Mouse (Mus musculus) embryo, embryonic 10 days (tissue): Measurements from ENCODE around the gene Irgm1.
"Not testable (repeated sequence)": the region's sequence is repeated elsewhere in the genome, so short reads cannot be mapped to it uniquely, and the experiment has no call there.

Source experiments
- DNase-seq: peaks from one replicate; pipeline ENCODE4 v3.0.0-alpha.2; 2015; ENCODE audit warnings: low spot score

The Irgm1 gene

DNA sequence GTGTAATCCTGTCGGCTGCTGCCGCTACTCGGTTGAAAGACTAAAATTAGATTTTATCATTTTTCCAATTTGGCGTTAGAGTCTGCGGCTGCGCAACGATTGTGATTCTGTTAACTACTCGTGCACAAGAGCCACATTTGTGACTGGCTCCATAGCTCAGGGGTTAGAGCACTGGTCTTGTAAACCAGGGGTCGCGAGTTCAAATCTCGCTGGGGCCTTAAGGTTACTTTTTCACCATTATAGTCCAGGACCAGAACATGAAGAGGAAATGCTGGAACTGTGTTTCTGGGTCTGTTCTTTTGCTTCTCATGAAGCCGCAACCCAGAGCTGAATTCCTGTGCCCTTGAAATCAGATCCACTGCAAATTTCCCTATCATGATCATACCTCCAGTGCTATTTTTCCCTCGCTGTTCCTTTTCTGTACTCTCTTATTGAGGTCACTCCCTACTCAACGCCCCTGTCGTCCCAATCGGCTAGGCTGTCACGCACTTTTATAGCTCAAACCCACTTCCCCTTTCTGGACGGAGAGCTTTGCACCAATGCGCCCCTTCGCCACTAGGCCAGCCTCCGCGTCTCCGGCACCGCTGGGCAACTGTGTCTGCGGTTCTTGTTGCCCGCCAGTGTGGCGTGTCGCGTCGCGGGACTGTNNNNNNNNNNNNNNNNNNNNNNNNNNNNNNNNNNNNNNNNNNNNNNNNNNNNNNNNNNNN, 17.9 kb downstream of the Irgm1 start:
- DNase-seq: peak; percentile 91

DNA sequence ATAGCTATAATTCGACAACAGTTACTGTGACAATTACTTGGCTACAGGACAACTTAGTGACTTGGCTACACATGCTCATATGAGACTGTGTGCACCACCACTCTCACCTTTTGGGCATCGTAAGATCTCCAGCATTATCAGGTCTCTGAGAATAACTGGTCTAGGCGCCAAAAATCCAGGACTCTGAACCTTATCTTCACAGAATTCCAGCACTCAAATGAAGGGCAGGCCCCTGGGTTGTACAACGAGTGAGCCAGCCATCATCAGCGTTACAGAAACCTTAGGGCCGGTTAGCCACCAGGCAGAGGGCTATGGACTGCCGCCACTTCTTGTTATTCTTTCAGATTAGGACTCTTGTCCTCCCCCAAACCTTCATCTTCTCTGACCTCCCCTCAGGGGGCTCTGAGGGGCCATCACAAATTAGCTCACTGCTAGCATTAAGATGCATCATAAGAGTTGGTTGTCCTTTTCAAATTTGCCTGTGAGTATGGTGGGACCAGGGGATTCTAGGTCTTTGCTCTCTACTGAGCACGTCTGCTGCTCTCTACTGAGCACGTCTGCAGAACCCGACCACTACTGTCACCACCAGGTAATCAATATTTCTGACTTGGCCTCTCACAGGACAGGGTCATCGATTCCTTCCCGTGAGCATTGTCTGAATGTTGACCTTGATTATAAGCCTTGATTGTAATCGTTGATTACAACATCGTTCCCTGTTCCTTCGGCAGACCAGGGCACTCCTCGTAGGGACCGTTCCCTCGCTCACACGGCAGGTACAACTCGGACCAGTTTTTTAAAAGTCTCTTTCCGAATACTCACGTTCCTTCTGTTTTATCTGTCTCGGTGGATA, 18.6 kb downstream of the Irgm1 start:
- DNase-seq: peak; percentile 49

DNA sequence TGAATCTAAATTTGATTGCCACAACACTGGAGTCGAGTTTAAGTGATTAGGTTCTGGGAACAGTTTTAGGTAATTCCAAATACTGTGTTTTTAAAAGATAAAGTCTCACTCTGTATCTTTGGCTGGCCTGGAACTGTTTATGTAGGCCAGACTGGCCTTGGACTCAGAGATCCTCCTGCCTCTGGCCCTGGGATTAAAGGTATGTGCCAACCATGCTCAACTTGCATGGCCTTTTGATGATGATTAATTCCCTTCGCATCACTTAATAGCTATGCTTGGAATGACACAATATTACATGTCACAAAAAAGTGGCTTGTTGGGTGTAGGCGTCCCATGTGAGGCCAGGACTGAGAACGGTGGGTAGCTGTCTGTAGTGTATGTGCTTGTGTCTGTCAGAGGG, 19.3 kb downstream of the Irgm1 start:
- no peak for DNase-seq

DNA sequence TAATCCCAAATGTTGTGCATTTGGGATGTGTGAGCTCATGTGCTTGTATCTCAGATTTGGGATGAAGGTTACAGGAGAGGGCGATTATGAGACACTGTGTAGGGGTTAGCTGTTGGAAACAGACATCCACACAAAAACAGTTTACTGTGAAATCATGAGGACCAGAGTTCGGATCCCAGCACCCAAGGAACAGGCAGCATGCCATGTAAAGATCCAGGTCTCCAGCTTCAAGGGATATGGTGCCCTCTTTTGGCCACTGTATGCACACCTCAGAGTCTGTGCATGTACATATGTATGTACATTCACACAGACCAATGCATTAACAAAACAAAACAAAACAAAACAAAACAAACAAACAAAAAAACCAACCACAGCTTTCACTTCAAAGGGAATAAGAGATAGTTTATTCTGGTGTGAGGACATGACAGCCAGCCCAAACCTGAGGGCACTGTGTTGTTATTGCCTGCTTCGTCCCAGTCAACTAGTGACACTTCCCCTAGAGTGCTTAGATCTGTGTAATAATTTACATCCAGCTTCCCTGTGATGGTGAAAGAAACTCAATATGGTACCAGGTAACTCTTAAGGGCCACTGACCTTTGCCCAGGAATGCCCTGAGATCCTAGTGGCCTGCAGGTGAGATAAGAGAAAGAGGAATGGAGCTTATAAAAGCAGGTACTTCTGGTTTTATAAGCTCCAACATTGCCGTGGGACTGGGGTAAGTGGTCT, 20.1 kb downstream of the Irgm1 start:
- no peak for DNase-seq

DNA sequence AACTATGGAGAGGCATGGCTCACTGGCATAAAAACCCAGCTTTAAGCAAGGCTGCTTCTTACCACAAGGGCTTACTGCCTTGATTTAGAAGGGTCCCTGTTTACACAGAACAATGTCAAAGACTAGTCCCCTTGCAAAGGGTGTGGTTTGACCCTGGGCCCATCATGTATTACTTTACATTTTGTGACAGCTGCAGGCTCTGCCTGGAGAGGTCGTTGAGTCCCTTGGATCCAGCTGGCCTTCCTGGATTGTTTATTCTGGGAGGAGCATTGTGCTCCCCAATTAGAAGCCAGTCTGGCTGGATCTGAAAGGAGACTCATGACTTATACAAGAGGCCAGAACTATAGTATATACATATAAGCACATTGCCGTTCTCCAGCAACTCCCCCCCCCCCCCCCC, 21.2 kb downstream of the Irgm1 start:
- DNase-seq: no peak

DNA sequence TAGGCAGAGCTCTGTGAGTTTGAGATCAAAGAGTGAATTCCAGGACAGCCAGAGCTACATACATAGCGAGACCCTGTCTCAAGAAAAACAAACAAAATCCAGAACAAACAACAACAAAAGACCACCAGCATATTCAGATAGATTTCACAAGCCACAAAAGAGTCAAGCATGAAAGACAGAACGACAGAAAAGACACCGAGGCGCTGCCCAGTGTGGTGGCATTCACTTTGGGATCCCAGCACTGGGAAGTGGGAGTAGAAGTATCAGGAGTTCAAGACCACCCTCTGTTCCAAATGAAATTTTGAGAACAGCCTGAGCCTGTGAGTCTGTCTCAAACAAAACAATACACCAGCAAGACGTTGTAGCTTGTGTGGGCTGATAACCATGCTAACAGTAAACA, 24.6 kb downstream of the Irgm1 start:
- DNase-seq: no peak

DNA sequence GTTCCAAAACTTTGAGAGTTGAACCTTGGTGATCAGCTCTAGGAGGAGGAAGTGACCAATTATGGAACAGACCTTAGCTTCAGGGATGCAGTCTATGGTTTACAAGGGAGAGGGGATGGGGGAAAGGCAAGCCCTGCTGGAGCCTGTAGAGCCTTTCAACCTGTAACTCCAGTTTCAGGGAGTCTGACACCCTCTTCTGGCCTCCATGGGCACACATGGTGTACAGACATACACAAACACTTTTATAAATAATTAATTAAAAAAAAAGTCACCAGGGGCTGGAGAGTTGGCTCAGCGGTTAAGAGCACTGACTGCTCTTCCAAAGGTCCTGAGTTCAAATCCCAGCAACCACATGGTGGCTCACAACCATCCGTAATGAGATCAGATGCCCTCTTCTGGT, 25.1 kb downstream of the Irgm1 start:
- not testable (repeated sequence) for DNase-seq

DNA sequence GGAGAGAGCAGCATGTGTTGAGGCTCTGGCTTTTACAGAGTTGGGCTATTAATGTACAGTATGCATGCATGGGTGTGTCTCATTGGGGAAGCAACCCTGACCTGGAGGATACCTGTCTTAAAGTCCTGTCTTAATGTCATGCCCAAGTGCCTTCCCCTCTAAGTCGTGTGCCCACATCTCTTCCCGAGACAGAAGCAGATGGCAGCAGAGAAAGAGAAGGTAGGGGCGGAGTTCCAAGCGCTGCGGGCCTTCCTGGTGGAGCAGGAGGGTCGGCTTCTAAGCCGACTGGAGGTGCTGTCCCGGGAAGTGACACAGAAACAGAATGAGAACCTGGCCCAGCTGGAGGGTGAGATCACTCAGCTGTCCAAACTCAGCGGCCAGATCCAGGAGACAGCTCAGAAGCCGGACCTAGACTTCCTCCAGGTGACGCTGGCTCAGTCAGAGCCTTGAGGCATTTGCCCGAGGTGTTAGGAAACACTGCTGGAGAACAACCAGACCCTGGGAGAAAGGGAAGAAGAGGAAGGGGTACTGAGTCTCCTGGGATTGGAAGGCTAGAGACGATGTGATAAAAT, 26.2 kb downstream of the Irgm1 start:
- DNase-seq: no peak

DNA sequence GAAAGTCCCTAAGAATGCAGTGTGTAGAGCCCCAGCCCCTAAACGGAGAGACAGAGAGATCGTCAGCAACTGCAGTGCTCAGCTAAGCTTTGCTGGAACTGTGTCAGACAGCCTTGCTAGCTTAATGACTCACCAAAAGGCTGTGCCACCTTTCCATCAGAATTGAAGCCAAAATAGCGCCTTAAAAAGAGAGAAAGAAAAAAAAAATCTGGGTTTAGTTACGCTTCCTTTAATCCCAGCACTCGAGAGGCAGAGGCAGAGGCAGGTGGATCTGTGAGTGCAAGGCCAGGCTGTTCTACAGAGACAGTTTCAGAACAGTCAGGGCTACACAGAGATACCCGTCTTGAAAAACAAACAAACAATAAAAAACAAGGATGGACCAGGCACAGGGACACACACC, 27.2 kb downstream of the Irgm1 start:
- DNase-seq: no peak

DNA sequence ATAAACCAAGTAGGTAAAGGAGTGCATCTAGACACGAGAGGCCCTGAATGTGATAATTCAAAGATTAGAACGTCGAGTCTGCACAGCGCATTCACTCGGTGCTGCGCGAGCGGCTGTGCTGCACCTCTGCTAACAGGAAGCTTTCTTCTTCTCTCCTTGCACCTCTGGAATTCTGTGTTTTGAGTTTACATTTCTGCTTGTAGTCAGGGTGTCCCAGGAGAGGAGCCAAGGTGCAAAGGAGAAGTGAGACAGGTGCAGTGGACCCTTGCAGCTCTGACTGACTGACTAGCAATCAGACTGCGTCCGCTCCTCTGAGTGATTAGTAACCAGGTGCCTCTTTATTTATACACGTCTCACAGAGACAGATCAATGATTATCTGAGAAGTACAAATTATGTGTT, 28.3 kb downstream of the Irgm1 start:
- DNase-seq: no peak

DNA sequence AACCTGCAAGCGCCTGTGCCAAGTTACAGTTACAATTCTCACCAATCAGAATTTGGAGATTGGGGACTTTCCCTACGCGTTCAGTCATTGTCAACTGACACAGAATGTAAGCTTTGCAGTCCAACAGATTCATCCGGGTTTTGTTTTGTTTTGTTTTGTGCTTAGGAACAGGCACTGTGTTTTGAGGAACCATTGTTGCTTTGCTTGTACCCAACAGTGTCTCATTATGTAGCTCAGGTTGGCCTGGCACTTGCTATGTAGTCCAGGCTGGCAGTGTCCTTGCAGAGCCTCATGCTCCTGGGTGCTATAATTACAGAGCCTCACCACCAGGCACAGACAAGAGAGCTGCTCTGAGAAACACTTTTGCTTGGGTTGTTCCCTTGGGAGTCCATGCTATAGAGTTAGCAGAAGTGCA, 29.1 kb downstream of the Irgm1 start:
- DNase-seq: no peak

DNA sequence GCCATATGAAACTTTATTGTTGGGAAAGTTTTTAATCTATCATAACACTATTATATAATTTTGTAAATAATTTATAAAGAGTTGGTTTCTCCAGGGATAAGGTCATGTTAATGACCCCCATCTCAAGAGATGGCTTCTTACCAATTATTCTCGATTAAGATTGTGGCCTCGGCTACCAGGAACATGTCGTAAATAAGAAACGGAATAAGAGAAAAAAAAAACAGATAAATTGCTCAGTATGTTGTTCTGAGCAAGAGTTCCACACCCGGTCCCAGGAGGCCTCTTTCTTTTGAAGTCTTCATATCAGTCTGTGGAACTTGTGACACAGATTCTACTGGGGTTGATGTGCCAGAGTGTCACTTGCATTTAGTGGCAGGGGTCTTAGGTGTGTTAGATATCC, 30.3 kb downstream of the Irgm1 start:
- DNase-seq: no peak

DNA sequence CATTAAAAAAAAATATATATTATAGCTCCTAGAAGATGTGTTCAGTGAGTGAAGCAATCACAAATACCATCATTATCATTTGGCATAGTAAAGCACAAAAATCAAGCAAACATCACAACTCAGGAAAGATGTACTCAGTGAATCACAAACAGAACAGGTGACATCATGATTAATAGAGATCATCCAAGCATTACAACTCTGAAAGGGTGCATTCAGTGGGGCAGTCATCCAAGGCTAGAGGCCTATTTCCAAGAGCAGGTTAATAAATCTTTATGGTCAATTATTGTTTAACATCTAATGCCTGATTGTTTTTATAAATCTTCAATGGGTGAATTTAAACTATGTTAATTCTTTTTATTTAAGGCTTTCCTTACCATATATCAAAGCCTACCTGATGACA, 30.7 kb downstream of the Irgm1 start:
- no peak for DNase-seq

DNA sequence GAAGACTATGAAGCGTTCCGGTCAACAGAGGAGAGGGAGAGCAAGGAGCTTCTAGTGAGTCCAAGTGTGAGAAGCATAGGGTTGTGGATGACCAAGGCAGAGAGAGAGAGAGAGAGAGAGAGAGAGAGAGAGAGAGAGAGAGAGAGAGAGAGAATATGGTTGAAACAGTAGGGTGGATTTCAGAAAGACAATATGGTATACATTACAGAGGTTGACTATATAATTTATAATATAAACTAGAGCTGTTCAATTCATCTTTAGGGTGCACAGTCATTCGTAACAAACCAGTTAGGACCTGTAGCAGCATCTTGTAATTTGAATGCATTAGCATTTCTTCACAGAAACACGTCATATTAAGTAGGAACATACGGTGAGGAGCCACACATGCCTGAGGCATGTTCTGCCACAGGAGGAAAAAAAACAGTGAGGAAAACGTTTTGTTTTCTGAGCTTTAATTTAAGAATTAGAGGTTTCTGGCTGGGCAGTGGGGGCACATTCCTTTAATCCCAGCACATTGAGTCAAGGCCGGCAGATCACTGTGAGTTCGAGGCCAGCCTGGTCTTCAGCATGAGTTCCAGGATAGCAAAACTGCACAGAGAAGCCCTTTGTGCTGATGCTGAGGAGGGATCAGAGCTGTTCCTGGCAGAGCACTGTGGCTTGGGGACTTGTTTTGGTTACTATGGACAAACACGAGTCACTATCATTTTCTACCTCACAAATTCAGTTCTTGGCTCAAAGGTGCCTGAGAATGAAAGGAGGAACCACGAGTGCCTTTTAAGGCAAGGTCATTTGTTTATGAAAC, 32.4 kb downstream of the Irgm1 start:
- DNase-seq: no peak

DNA sequence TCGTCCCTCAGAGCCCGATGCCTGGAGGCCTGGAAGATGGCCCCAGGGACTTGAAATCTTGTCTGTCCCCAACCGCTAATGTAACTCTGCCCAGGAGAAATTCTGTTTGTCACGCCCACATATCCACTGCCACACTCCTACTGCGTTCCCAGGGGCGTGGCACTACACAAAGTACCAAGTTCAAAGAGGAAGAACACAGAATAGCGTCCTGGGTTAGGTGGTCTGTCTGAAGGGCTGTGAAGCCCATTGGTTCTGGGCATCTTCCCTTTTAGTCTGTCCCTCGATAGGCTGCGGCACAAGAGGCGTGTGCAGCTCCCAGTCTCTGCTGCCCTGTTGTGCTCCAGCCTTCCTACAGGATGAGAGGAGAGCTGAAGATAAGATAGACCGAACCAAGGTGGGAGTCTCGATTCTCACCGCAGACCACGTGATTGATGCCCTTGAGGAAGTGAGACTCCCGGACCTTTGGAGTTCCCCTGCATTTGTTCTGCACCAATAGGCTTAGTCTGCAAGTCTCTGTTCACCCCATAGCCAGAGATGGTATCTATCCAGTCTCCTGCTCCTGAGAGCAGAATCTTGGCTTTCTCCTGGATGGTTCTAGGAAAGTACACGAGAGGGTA, 33.2 kb downstream of the Irgm1 start:
- peak; percentile 41 for DNase-seq

DNA sequence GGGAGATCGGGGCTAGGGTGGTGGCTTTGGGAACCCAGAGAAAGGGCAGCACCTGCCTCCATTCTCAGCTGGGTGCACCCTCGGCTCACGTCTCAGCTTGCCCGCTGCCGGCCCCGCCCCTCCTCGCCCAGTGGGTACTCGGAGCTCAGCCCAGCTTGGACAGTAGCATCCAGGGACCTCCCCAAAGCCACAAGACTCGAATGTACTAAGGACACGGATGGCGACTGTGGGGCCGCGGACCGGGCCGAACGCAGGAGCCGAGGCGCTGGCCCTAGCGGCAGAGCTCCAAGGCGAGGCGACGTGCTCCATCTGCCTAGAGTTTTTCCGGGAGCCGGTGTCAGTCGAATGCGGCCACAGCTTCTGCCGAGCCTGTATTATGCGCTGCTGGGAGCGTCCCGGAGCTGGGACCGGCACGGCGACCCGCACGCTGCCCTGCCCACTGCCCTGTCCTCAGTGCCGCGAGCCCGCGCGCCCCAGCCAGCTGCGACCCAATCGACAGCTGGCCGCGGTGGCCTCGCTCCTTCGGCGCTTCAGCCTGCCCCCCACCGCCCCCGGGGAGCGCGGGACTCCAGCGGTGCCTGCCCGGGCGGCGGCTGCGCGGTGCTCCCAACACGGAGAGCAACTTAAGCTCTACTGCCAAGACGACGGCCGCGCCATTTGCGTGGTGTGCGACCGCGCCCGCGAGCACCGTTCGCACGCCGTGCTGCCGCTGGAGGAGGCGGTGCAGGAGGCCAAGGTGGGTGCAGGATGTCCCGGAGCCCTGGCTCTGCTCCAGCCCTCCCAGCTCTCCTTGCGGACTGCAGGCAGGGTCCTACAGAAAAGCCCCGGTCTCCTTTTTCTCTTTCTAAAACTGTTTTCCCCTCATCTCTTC, 33.9 kb downstream of the Irgm1 start:
- peak; percentile 63 for DNase-seq

DNA sequence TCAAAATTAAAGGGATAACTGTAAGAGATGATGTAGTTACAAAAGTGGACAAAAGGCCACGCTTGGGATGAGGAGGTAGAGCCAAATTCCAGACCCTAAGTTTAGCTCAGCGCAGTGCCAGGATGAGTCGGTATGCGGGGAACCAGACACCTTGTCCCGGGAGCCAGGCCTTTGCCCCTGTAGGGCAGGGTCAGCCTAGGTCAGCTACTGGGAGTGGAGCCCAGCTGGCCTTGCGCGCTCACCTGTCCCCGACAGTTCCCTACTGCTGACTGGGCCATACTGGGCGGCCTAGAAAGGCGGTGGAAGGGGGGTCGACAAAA, 34.5 kb downstream of the Irgm1 start:
- DNase-seq: no peak

DNA sequence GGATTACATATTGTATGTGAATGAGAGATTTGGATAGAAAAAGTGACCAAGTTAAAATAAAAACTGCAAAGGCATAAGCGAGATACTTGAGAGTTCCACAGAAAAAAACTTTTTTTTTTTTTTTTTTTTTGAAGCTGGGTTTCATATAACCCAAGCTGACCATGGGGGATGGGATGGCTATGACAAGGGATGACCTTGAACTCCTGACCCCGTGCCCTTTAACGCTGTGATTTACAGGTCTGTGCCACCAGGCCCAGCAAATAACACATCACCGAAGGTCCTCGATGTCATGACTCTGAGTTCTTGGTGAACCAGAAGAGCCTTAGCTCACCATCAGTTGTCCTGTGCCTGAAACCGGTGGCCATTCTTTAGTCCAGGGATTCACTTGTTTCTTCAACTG, 35.6 kb downstream of the Irgm1 start:
- DNase-seq: no peak

DNA sequence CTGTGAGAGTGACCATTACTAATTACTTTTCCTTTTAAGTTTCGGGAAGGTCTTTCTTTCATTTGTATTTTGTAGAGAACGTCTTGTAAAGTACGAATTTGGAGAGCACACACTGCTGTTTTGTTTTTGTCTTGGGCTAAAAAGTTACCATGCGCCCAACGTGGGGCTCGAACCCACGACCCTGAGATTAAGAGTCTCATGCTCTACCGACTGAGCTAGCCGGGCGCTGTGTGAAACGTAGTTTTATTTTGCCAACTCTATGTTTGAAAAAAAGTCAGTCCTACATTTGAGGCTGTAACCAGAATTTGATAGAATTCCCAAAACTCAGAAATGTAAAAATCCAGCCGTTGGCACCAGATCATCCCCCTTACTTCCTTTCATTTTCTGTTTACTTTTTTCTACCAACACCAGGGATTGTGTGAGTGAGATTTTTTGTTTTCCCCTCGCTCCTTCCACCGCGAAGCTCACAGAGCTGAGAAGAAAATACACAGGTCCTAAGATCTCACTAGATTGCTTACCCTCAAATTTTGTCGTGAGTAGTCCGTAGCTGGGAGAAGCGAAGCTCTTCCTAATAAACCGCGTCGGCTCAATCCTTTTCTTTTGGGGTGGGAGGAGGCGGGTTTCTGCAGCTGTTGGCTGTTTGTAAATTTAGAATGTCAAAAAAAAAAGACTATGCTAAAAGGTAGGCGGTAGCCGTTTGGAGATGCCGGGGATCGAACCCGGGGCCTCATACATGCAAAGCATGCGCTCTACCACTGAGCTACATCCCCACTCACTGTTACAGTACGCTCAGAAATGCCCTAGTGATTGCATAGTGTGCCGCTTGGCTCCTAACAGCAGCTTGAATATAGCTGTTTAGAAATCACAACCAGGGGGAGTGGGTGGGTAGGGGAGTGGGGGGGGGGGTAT, 37.5 kb downstream of the Irgm1 start:
- peak; percentile 93 for DNase-seq
